In the genomic region with DNA sequence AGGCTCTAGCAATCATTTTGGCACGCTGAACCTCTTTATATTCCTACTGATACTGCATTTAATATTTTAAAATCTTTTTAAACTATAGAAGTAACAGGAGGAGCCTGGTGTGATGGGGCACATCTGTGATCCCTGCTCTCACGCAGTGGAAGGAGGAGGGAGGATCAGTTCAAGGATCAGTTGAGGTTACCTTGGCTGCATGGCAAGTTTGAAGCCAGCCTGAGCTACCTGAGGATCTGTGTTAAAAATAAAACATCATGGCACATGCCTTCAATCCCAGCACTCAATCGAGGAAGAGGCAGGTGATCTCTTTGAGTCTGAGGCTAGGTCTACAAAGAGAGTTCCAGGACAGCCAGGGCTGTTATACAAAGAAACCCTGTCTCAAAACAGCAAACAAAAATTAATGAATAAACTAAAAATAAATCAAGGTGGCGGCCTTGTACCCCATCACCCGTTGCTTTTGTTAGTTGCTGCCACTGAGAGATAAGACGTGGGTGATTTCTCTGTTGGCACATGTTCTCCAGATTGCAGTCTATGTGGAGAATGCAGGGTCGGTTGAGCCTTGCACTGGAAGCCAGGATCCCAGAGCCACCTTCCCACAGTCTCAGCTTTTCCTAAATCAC, we compare ENCODE assay signal across 1 mouse cellular context.
TF ChIP-seq lines count a peak whose summit lies in the region.

No protein-coding gene starts in this region.

TF ChIP-seq in MEL, 35 proteins besides CTCF, POLR2A, EP300 and RAD21 (continued from another document):
- TF ChIP-seq CHD2 (IDR thresholded peaks at IDR 0.05; ENCODE audit: low read length), result no peak
- TF ChIP-seq SMC3 (IDR thresholded peaks at IDR 0.05; ENCODE audit: low read depth, low read length), result no peak
- TF ChIP-seq MAX (IDR thresholded peaks at IDR 0.05; ENCODE audit: low read length), result peak; percentile 83
- peak; percentile 74; the same call in 1 of the 2 replicates for TF ChIP-seq MXI1 (IDR thresholded peaks at IDR 0.05; ENCODE audit: low read depth, low read length)
- no peak for TF ChIP-seq POLR2AphosphoS5 (IDR thresholded peaks at IDR 0.05; ENCODE audit: borderline replicate concordance, low read depth, low read length)
- no peak for TF ChIP-seq CHD1 (IDR thresholded peaks at IDR 0.05; ENCODE audit: low read depth, low read length)
- TF ChIP-seq NRF1 (IDR thresholded peaks at IDR 0.05; ENCODE audit: insufficient read depth, low read depth, low read length, poor library complexity, severe bottlenecking), result no peak
- peak; percentile 97 for TF ChIP-seq RCOR1 (IDR thresholded peaks at IDR 0.05; ENCODE audit: low read depth, low read length)
- TF ChIP-seq MYB (IDR thresholded peaks at IDR 0.05; ENCODE audit: low read depth, low read length), result peak; percentile 86
- no peak for TF ChIP-seq HCFC1 (IDR thresholded peaks at IDR 0.05; ENCODE audit: low read depth, low read length)
- no peak for TF ChIP-seq ZC3H11A (IDR thresholded peaks at IDR 0.05; ENCODE audit: low read depth, low read length)
- TF ChIP-seq POLR2AphosphoS2 (IDR thresholded peaks at IDR 0.05; ENCODE audit: low read length), result no peak
- TF ChIP-seq SIN3A (IDR thresholded peaks at IDR 0.05; ENCODE audit: low read length), result peak; percentile 39; the same call in 1 of the 2 replicates
- peak; percentile 87; the same call in 1 of the 2 replicates for TF ChIP-seq MEF2A (IDR thresholded peaks at IDR 0.05; ENCODE audit: extremely low read depth, insufficient replicate concordance, low read depth, low read length, poor library complexity, severe bottlenecking)
- TF ChIP-seq NELFE (IDR thresholded peaks at IDR 0.05; ENCODE audit: low read depth, low read length), result no peak
- peak; percentile 76 for TF ChIP-seq USF1 (IDR thresholded peaks at IDR 0.05; ENCODE audit: low read depth, low read length)
- TF ChIP-seq BHLHE40 (IDR thresholded peaks at IDR 0.05; ENCODE audit: borderline replicate concordance, low read depth, low read length), result peak; percentile 97
- TF ChIP-seq ETS1 (IDR thresholded peaks at IDR 0.05; ENCODE audit: low read depth, low read length), result peak; percentile 56; the same call in 1 of the 2 replicates
- TF ChIP-seq MAFK (IDR thresholded peaks at IDR 0.05; ENCODE audit: borderline replicate concordance, low read depth, low read length), result no peak
- TF ChIP-seq E2F4 (IDR thresholded peaks at IDR 0.05; ENCODE audit: borderline replicate concordance, low read depth, low read length), result no peak
- no peak for TF ChIP-seq KAT2A (conservative IDR thresholded peaks at IDR 0.05; ENCODE audit: low read depth, low read length)
- peak; percentile 84 for TF ChIP-seq MYC (IDR thresholded peaks at IDR 0.05; ENCODE audit: low read depth, low read length)
- TF ChIP-seq UBTF (IDR thresholded peaks at IDR 0.05; ENCODE audit: borderline replicate concordance, insufficient read depth, low read depth, low read length), result no peak
